Mouse (Mus musculus) inflammation-experienced regulatory T-cells, adult 6 months (primary cell): ENCODE measurements around the gene Sorcs2. TPM values are rescaled to one million over a fixed set of nuclear protein-coding genes. Genes with fewer than 3 reads are reported as not detected.
"Not testable (repeated sequence)": the region's sequence is repeated elsewhere in the genome, so short reads cannot be mapped to it uniquely, and the experiment has no call there.

Experiments used
- ATAC-seq: one replicate; pipeline ENCODE4 v1.8.0; 2017
- polyA plus RNA-seq, 3 experiments: library from polyadenylated mRNA; unstranded; fragments of 100-300 nt; shearing (Covaris generic); gene quantifications; one replicate each; pipeline ENCODE4 v1.2.1; 2017

The Sorcs2 gene
- polyA plus RNA-seq, 3 experiments from 2014 or later: 2.9 to 3.9 TPM; not detected in 1

GRCm38 (mm10) chr5:36297246-36297645, 100.7 kb downstream of the Sorcs2 start:
- ATAC-seq: no peak

GRCm38 (mm10) chr5:36293109-36293900, 104.6 kb downstream of the Sorcs2 start:
- no peak for ATAC-seq

- no peak for ATAC-seq
These were observed 105.6 kb downstream of the Sorcs2 start for GRCm38 (mm10) chr5:36292321-36292720.

- ATAC-seq: no peak
These were observed 106.7 kb downstream of the Sorcs2 start for GRCm38 (mm10) chr5:36291191-36291590.

GRCm38 (mm10) chr5:36285405-36285804, 112.5 kb downstream of the Sorcs2 start:
- ATAC-seq: no peak

- ATAC-seq: no peak
These were observed 118.0 kb downstream of the Sorcs2 start for GRCm38 (mm10) chr5:36279896-36280295.

GRCm38 (mm10) chr5:36274684-36275394, 123.1 kb downstream of the Sorcs2 start:
- ATAC-seq: no peak

GRCm38 (mm10) chr5:36267194-36267769, 130.7 kb downstream of the Sorcs2 start:
- ATAC-seq: no peak

- no peak for ATAC-seq
These were observed 137.1 kb downstream of the Sorcs2 start for GRCm38 (mm10) chr5:36260862-36261261.

GRCm38 (mm10) chr5:36259691-36260124, 138.2 kb downstream of the Sorcs2 start:
- ATAC-seq: no peak

GRCm38 (mm10) chr5:36258387-36259181, 139.4 kb downstream of the Sorcs2 start:
- no peak for ATAC-seq

- ATAC-seq: no peak
These were observed 140.9 kb downstream of the Sorcs2 start for GRCm38 (mm10) chr5:36257008-36257407.

GRCm38 (mm10) chr5:36254642-36255516, 143.1 kb downstream of the Sorcs2 start:
- ATAC-seq: no peak

- ATAC-seq: no peak
These were observed 145.0 kb downstream of the Sorcs2 start for GRCm38 (mm10) chr5:36252746-36253504.

GRCm38 (mm10) chr5:36248022-36248421, 149.9 kb downstream of the Sorcs2 start:
- ATAC-seq: no peak

GRCm38 (mm10) chr5:36237526-36237925, 160.4 kb downstream of the Sorcs2 start:
- not testable (repeated sequence) for ATAC-seq

- ATAC-seq: no peak
These were observed 167.6 kb downstream of the Sorcs2 start for GRCm38 (mm10) chr5:36230301-36230780.

- no peak for ATAC-seq
These were observed 169.3 kb downstream of the Sorcs2 start for GRCm38 (mm10) chr5:36228405-36229370.

GRCm38 (mm10) chr5:36226296-36226695, 171.6 kb downstream of the Sorcs2 start:
- ATAC-seq: no peak
